Mouse (Mus musculus) hindbrain, embryonic 13.5 days (tissue): Measurements from ENCODE around the gene Ing5. TPM values are rescaled to one million over a fixed set of nuclear protein-coding genes. Genes with fewer than 3 reads are reported as not detected.
"Not testable (repeated sequence)": the region's sequence is repeated elsewhere in the genome, so short reads cannot be mapped to it uniquely, and the experiment has no call there.

Experiments
- ATAC-seq: fragments of 200-750 bp; cut with Nextera tagmentation; 2 replicates; pipeline ENCODE4 v1.8.0; 2017; ENCODE audit warnings: moderate TSS enrichment; ENCODE audit not compliant: low FRiP score
- H3K27ac ChIP-seq: fragments of 300-500 bp; sonication (generic); 2 replicates; pipeline ENCODE4 v1.5.1; 2015; ENCODE audit warnings: inconsistent platforms, mild to moderate bottlenecking, moderate library complexity
- H3K27me3 ChIP-seq: fragments of 300-500 bp; sonication (generic); 2 replicates; pipeline ENCODE4 v1.6.1; 2015; ENCODE audit warnings: mild to moderate bottlenecking, inconsistent platforms
- H3K36me3 ChIP-seq: fragments of 300-500 bp; sonication (generic); 2 replicates; pipeline ENCODE4 v1.6.1; 2015; ENCODE audit warnings: mild to moderate bottlenecking, inconsistent platforms
- H3K4me1 ChIP-seq: fragments of 300-500 bp; sonication (generic); replicated peaks from 2 replicates; pipeline ENCODE4 v1.6.1; 2015; ENCODE audit warnings: inconsistent platforms
- H3K4me2 ChIP-seq: fragments of 300-500 bp; sonication (generic); 2 replicates; pipeline ENCODE4 v1.6.1; 2015; ENCODE audit warnings: inconsistent platforms, mild to moderate bottlenecking, moderate library complexity
- H3K4me3 ChIP-seq: fragments of 300-500 bp; sonication (generic); 2 replicates; pipeline ENCODE4 v1.5.1; 2015; ENCODE audit warnings: mild to moderate bottlenecking, inconsistent platforms
- H3K9ac ChIP-seq: fragments of 300-500 bp; sonication (generic); 2 replicates; pipeline ENCODE4 v1.6.1; 2015; ENCODE audit warnings: mild to moderate bottlenecking, inconsistent platforms
- H3K9me3 ChIP-seq: fragments of 300-500 bp; sonication (generic); 2 replicates; pipeline ENCODE4 v1.6.1; 2016; ENCODE audit warnings: inconsistent platforms
- WGBS: fragments of 180-500 bp; shearing (Covaris S2); methylation state at CpG from one replicate; pipeline ENCODE4 v1.1.7; 2015; 5-methylcytosine and 5-hydroxymethylcytosine counted together
- polyA plus RNA-seq: library from polyadenylated mRNA; unstranded; fragments of >200 nt; fragmentation: Nextera tagmentation; extraction: Ambion mirVana; gene quantifications from 2 replicates; pipeline ENCODE4 v1.2.1, GENCODE M21; 2015

The Ing5 gene
- 9.4 and 10.5 TPM in 2 replicates for polyA plus RNA-seq

DNA sequence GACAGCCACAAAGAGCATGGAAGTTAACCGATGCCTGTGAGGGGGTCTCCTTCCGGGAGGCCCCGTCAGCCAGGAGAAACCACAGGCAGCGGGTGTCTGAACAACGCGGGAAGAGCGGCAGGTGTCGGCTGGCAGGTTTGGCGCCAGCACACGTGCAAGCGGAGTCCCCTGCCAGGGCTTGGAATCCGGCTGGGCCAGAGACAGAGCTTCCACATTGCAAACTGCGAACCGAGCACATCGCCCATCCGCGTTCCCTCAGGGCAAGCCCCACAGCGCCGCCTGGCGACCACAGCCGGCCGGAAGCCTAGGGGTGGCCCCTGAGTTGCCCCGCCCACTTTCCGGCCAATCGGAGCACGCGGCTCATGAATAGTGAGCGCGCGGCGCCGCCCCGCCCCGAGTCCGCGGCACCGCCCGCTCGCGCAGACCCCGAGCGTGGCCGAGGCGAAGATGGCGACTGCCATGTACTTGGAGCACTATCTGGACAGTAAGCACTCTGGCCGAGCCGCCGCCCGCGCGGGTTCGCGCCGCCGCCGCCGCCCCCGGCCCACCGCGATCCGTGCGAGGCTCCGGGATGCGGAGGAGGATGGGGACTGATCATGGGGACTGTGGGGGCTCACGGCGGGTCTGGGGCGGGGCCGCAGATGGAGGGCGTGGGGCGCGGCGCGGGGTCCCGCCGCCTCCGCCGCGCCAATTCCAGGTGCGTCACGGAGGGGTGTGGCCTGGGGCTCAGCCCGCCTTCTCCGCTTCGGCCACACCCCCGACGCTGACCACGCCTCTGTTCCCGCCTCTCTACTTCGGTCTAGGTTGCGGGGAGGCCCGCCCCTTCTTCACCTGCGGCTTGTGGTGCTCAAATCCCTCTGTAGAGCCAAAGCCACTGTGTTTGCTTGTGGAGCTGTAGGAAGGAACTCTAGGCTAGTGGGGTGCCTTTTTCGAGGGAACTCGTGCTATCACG is at the start of gene Ing5:
TSS of gene Ing5 (plus strand) at position 410 of the 952 bp plus-strand sequence.
- H3K27me3 ChIP-seq: no peaks in the 10 kb centered on the region
- under 1% methylated on average over 94 of the region's 94 CpGs for WGBS
- H3K36me3 ChIP-seq: peaks cover 40% of the 10 kb centered on the region
- peak within 1 kb of the TSS; percentile 83 for H3K9ac ChIP-seq
- ATAC-seq: peak; percentile 94
- H3K9me3 ChIP-seq: no peaks in the 10 kb centered on the region
- peak within 1 kb of the TSS; percentile 77 for H3K4me2 ChIP-seq
- H3K27ac ChIP-seq: peak within 1 kb of the TSS; percentile 99
- H3K4me3 ChIP-seq: peak within 1 kb of the TSS; percentile 74
- peaks cover 37% of the 10 kb centered on the region for H3K4me1 ChIP-seq

GRCm38 (mm10) chr1:93754573-93755290 is 49.0 kb upstream of the Ing5 start, which contains the start of gene Thap4:
Gene Thap4, minus strand, starts transcription at chr1:93754864.
- no peaks in the 10 kb centered on the region for H3K27me3 ChIP-seq
- peaks cover 43% of the 10 kb centered on the region for H3K4me1 ChIP-seq

DNA sequence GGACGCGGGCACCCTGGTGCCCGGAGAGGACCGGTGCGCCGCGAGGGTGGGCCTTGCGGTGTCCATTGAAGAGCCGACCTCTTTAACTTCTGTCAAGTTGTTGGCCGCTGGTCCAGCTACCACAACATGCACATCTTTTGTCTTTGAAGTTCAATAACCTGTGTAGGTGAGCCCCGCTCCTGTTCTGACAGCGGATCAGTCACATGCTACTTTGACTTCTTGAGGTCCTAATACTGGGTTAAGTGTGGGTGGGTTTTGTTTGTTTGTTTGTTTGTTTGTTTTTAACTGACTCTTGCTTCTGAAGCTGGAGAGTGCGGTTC is 48.5 kb upstream of the Ing5 start:
- no peaks in the 10 kb centered on the region for H3K27me3 ChIP-seq
- ATAC-seq: no peak; the same call in 1 of the 2 replicates
- H3K9me3 ChIP-seq: no peaks in the 10 kb centered on the region
- H3K36me3 ChIP-seq: peaks cover 5% of the 10 kb centered on the region
- peak overlapping the region; percentile 99 for H3K4me3 ChIP-seq
- H3K27ac ChIP-seq: peak overlapping the region; percentile 89
- under 1% methylated on average over 13 of the region's 13 CpGs for WGBS
- H3K9ac ChIP-seq: peak overlapping the region; percentile 92
- peaks cover 43% of the 10 kb centered on the region for H3K4me1 ChIP-seq
- H3K4me2 ChIP-seq: peak overlapping the region; percentile 88

More at GRCm38 (mm10) chr1:93754573-93755290, 49.0 kb upstream of the Ing5 start, which contains the start of gene Thap4:
- Histone ChIP-seq H3K9me3 (no peaks in the 10 kb centered on the region), H3K9ac (peak within 1 kb of the TSS; percentile 92), H3K27ac (peak within 1 kb of the TSS; percentile 89), H3K36me3 (peaks cover 11% of the 10 kb centered on the region), H3K4me3 (peak within 1 kb of the TSS; percentile 99), H3K4me2 (peak within 1 kb of the TSS; percentile 88)
- ATAC-seq: peak; percentile 94
- WGBS: under 1% methylated on average over 109 of the region's 121 CpGs

- Histone ChIP-seq H3K9me3 (no peaks in the 10 kb centered on the region), H3K9ac (peak overlapping the region; percentile 92), H3K27me3 (no peaks in the 10 kb centered on the region), H3K4me3 (peak overlapping the region; percentile 99), H3K4me2 (peak overlapping the region; percentile 88), H3K27ac (no peak overlapping the region), H3K4me1 (peaks cover 43% of the 10 kb centered on the region), H3K36me3 (peaks cover 2% of the 10 kb centered on the region)
- no peak for ATAC-seq
- WGBS: 34% methylated on average over 7 of the region's 7 CpGs
Observed at GRCm38 (mm10) chr1:93755618-93756017, 48.1 kb upstream of the Ing5 start.

GRCm38 (mm10) chr1:93756154-93756553 is 47.6 kb upstream of the Ing5 start:
- H3K9me3 ChIP-seq: no peaks in the 10 kb centered on the region
- H3K27me3 ChIP-seq: no peaks in the 10 kb centered on the region
- peak overlapping the region; percentile 99 for H3K4me3 ChIP-seq
- H3K27ac ChIP-seq: no peak overlapping the region
- H3K9ac ChIP-seq: no peak overlapping the region
- ATAC-seq: no peak
- H3K36me3 ChIP-seq: no peaks in the 10 kb centered on the region
- peak overlapping the region; percentile 88 for H3K4me2 ChIP-seq
- peaks cover 43% of the 10 kb centered on the region for H3K4me1 ChIP-seq

DNA sequence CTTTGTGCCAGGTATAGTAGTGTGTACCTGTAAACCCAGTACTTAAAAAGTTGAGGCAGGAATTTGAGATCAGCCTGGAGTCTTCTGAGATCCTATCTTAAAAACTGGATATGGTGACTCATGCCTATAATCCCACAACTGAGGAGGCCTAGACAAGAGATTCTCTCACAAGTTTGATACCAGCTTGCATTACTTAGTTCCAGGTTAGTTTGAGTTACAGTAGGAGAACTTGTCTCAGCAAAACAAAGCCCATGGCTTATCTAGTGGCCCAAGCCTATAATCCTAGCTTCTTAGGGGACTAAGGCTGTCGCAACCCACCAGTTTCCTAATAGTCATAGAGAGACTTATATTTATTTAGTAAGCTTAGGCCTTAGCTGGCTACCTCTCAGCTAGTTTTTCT is 43.7 kb upstream of the Ing5 start:
- H3K27ac ChIP-seq: no peak overlapping the region
- no peak overlapping the region for H3K4me3 ChIP-seq
- H3K9ac ChIP-seq: no peak overlapping the region
- no peak overlapping the region for H3K4me2 ChIP-seq
- H3K36me3 ChIP-seq: no peaks in the 10 kb centered on the region
- 94% methylated on average over 1 of the region's 1 CpGs for WGBS
- H3K27me3 ChIP-seq: no peaks in the 10 kb centered on the region
- no peaks in the 10 kb centered on the region for H3K9me3 ChIP-seq
- H3K4me1 ChIP-seq: peaks cover 30% of the 10 kb centered on the region
- ATAC-seq: no peak

GRCm38 (mm10) chr1:93763531-93763930 is 40.2 kb upstream of the Ing5 start:
- not testable (repeated sequence) for H3K27me3 ChIP-seq, H3K4me1 ChIP-seq, H3K9me3 ChIP-seq, H3K27ac ChIP-seq, ATAC-seq, H3K4me3 ChIP-seq, H3K36me3 ChIP-seq, H3K9ac ChIP-seq, H3K4me2 ChIP-seq
- 89% methylated on average over 3 of the region's 3 CpGs for WGBS

- H3K4me1 ChIP-seq: 0 out of 2 replicates have a peak, but pooled peaks cover 4% of the 10 kb centered on the region
- H3K27ac ChIP-seq: no peak overlapping the region
- ATAC-seq: no peak
- H3K4me2 ChIP-seq: no peak overlapping the region
- H3K9me3 ChIP-seq: no peaks in the 10 kb centered on the region
- no peaks in the 10 kb centered on the region for H3K27me3 ChIP-seq
- H3K4me3 ChIP-seq: no peak overlapping the region
- H3K36me3 ChIP-seq: peaks cover 21% of the 10 kb centered on the region
- no peak overlapping the region for H3K9ac ChIP-seq
- 96% methylated on average over 9 of the region's 9 CpGs for WGBS
Observed at GRCm38 (mm10) chr1:93764871-93765591, 38.7 kb upstream of the Ing5 start.

GRCm38 (mm10) chr1:93767600-93767999 is 36.2 kb upstream of the Ing5 start:
- WGBS: 96% methylated on average over 6 of the region's 6 CpGs
- Histone ChIP-seq H3K27ac (no peak overlapping the region), H3K9ac (no peak overlapping the region), H3K4me1 (0 out of 2 replicates have a peak, but pooled peaks cover 4% of the 10 kb centered on the region), H3K36me3 (peaks cover 32% of the 10 kb centered on the region), H3K4me2 (no peak overlapping the region), H3K4me3 (no peak overlapping the region), H3K9me3 (no peaks in the 10 kb centered on the region), H3K27me3 (no peaks in the 10 kb centered on the region)
- ATAC-seq: no peak

- Histone ChIP-seq H3K4me2 (no peak overlapping the region), H3K9ac (no peak overlapping the region), H3K27me3 (no peaks in the 10 kb centered on the region), H3K4me1 (0 out of 2 replicates have a peak, but pooled peaks cover 4% of the 10 kb centered on the region), H3K9me3 (no peaks in the 10 kb centered on the region), H3K27ac (no peak overlapping the region), H3K4me3 (no peak overlapping the region), H3K36me3 (peaks cover 55% of the 10 kb centered on the region)
- no peak for ATAC-seq
- WGBS: 100% methylated on average over 3 of the region's 3 CpGs
Observed at GRCm38 (mm10) chr1:93769901-93770300, 33.9 kb upstream of the Ing5 start.

GRCm38 (mm10) chr1:93776686-93777085 is 27.1 kb upstream of the Ing5 start:
- ATAC-seq: no peak
- H3K27me3 ChIP-seq: no peaks in the 10 kb centered on the region
- no peak overlapping the region for H3K27ac ChIP-seq
- WGBS: 97% methylated on average over 5 of the region's 5 CpGs
- no peak overlapping the region for H3K4me3 ChIP-seq
- no peaks in the 10 kb centered on the region for H3K9me3 ChIP-seq
- no peak overlapping the region for H3K9ac ChIP-seq
- H3K4me2 ChIP-seq: no peak overlapping the region
- H3K4me1 ChIP-seq: no peaks in the 10 kb centered on the region
- peaks cover 88% of the 10 kb centered on the region for H3K36me3 ChIP-seq

- H3K4me3 ChIP-seq: no peak overlapping the region
- WGBS: 95% methylated on average over 2 of the region's 2 CpGs
- H3K4me1 ChIP-seq: no peaks in the 10 kb centered on the region
- no peaks in the 10 kb centered on the region for H3K27me3 ChIP-seq
- no peak overlapping the region for H3K4me2 ChIP-seq
- H3K9ac ChIP-seq: no peak overlapping the region
- no peak for ATAC-seq
- no peaks in the 10 kb centered on the region for H3K9me3 ChIP-seq
- H3K27ac ChIP-seq: no peak overlapping the region
- peaks cover 98% of the 10 kb centered on the region for H3K36me3 ChIP-seq
Observed at GRCm38 (mm10) chr1:93786912-93787311, 16.9 kb upstream of the Ing5 start.
